In the genomic region with DNA sequence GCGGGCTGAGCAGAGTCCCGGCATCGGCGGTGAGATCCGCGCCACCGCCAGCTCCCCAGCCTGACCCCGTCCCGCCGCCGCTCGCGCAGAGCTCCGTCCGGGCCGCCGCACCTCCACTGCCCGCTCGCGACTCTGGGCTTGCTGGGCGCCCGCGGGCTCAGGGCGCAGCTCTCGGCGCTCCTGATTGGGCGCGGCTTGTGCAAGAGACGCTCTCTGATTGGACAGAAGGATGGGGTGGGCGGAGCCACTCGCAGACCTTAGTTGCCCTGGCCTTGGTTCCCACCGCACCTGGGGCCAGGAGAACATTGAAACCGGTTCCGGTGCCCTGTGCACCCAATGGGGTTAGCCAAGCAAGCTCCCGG, we compare ENCODE assay signal across 8 mouse cellular contexts. TPM values are rescaled to one million over a fixed set of nuclear protein-coding genes. Genes with fewer than 3 reads are reported as not detected.
A peak's percentile ranks its signal among the peaks of the same experiment; 100 is the strongest.
DNase-seq lines count a peak whose midpoint lies in the region; ATAC-seq and TF ChIP-seq lines count a peak whose summit lies in the region.

No protein-coding gene starts in this region.

- no peaks in the 10 kb centered on the region for H3K9me3 ChIP-seq in lung, embryonic 15.5 days

- in situ Hi-C loops in Patski (cut with MboI; ENCODE audit: low pct_unique_long_range_greater_than_20kb) = loop anchor here (25.0 kb wide), 1 partner anchor 367 kb away; no protein-coding TSS in a partner anchor

- no peaks in the 10 kb centered on the region for H3K27me3 ChIP-seq in Patski
- H3K27me3 ChIP-seq in lung, embryonic 15.5 days = no peaks in the 10 kb centered on the region

- H3K9ac ChIP-seq in lung, embryonic 15.5 days = peak overlapping the region; percentile 41

- peak overlapping the region; percentile 46; the same call in 1 of the 2 replicates for H3K27ac ChIP-seq in lung, embryonic 15.5 days

- H3K4me3 ChIP-seq in lung, embryonic 15.5 days = peak overlapping the region; percentile 62

- POLR2A ChIA-PET in Patski (lab: Charles Lee) = interaction anchor here (1.3 to 1.9 kb wide), 2 partner anchors 30 to 72 kb away, joined by 4 to 6 read pairs; no protein-coding TSS in a partner anchor

- ATAC-seq in Patski = peak; percentile 95
- peak; percentile 96 for ATAC-seq in frontal cortex, adult (ENCODE audit: low TSS enrichment)
- ATAC-seq in hematopoietic stem cell, adult 5-6 weeks (replicated peaks in 1 of 2; ENCODE audit: insufficient read depth in 1 of 2, low FRiP score in 2 of 2, low TSS enrichment in 1 of 2, low read depth in 1 of 2, poor library complexity in 2 of 2, severe bottlenecking in 2 of 2) = peak; percentile 92 to 97
- ATAC-seq in lung, embryonic 15.5 days (ENCODE audit: borderline replicate concordance, extremely low read depth, low FRiP score, low TSS enrichment) = peak; percentile 91

- no peak for DNase-seq in Patski (ENCODE audit: low read depth, low spot score)
- DNase-seq in cerebellum, adult 9-11 months = peak; percentile 46
- DNase-seq in layer of hippocampus, adult 9-11 months = peak; percentile 80
- DNase-seq in ovary, adult 18-20 months (ENCODE audit: low spot score) = peak; percentile 64
- DNase-seq in thymus, adult 18-20 months = peak; percentile 67 to 77

- CTCF ChIA-PET in Patski (lab: Charles Lee) = interaction anchor here (1.0 to 1.5 kb wide), 6 partner anchors 9 to 138 kb away, joined by 3 to 4 read pairs (median 3); a partner anchor contains a TSS

- no peaks in the 10 kb centered on the region for H3K36me3 ChIP-seq in lung, embryonic 15.5 days

- peaks cover 10% of the 10 kb centered on the region; the same call in 1 of the 2 replicates for H3K4me1 ChIP-seq in lung, embryonic 15.5 days

- peak overlapping the region; percentile 92 for H3K4me2 ChIP-seq in lung, embryonic 15.5 days

- WGBS in lung, embryonic 15.5 days = under 1% methylated on average over 35 of the region's 35 CpGs

- TF ChIP-seq CTCF in Patski (IDR thresholded peaks at IDR 0.05) = no peak

RNA-seq across cellular contexts. Expression of a gene that starts 9.2 kb away (rescaled TPM):
- 14.8 TPM for polyA plus RNA-seq in Patski (2021)
- 0.81 and 0.94 TPM in 2 replicates for total RNA-seq in hematopoietic stem cell, adult 5-6 weeks (2017)
- 9.4 and 11.1 TPM in 2 replicates for polyA plus RNA-seq in lung, embryonic 15.5 days (2015; fragmentation: Nextera tagmentation; extraction: Ambion mirVana)
